Mouse (Mus musculus) lung, postnatal 25 days (tissue): ENCODE measurements around the gene Papss2.
"Not testable (repeated sequence)": the region's sequence is repeated elsewhere in the genome, so short reads cannot be mapped to it uniquely, and the experiment has no call there.

Experiments
- DNase-seq: peaks from one replicate; pipeline ENCODE4 v3.0.0; 2022; ENCODE audit warnings: low spot score

The Papss2 gene

DNA sequence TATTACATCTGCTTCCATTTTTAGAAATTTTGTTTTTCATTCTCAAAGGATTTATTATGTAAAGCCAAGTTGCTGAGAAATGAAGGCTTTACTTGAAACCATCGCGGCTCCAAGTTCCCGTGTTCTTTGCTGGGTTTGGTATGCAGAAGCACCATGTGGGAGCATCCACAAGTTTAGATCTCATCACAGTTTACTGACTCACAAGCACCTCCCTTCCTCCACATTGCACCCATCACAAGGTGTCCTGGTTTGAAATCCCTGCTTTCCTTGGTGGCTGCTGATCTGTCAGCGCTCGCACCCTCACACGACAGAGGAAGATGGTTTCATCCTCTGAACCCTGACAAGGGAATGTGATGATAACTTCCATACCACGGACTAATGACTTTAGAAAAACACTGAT, 45.9 kb downstream of the Papss2 start:
- DNase-seq, result no peak

- no peak for DNase-seq
Observed at GRCm38 (mm10) chr19:32641995-32642394, 46.4 kb downstream of the Papss2 start.

GRCm38 (mm10) chr19:32643642-32644041, 48.1 kb downstream of the Papss2 start:
- DNase-seq, result no peak

- no peak for DNase-seq
Observed at GRCm38 (mm10) chr19:32645939-32646338, 50.3 kb downstream of the Papss2 start.

- no peak for DNase-seq
Observed at GRCm38 (mm10) chr19:32646382-32646781, 50.8 kb downstream of the Papss2 start.

GRCm38 (mm10) chr19:32648019-32648571, 52.5 kb downstream of the Papss2 start:
- no peak for DNase-seq

GRCm38 (mm10) chr19:32651046-32651445, 55.5 kb downstream of the Papss2 start:
- no peak for DNase-seq

GRCm38 (mm10) chr19:32653122-32653521, 57.5 kb downstream of the Papss2 start:
- no peak for DNase-seq

DNA sequence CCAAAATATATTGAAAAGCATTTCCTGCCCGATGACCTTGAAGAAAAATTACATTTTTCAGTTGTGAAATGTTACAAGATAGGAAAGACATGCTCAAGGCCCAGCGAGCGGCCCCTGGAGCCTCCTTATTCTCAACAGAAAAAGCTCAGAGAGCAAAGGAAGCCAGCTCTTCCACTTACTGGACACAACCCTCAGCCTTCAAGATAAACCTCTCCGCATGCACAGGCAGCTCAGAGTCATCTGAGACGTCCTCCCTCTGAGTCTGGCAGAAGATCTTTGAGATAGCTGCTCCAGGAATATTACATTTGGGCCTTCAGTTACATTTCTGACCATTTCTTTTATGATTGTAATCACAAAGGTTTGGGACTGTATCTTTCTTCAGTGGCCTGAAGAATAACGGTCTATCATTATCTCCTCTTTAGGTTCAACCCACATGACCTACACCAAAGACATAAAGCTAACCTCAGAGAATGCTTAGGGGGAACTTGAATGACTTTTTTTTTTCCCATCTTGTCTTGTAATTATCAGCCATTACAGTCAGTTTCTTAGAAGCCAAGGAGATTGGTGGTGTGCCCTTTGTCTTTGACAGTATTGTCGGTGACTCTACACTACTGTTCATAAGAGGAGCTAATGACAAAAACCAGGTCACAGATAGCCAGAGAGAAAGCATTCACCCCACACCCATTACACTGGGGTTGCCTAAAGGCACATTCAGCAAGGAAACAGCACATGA, 58.2 kb downstream of the Papss2 start:
- no peak for DNase-seq

DNA sequence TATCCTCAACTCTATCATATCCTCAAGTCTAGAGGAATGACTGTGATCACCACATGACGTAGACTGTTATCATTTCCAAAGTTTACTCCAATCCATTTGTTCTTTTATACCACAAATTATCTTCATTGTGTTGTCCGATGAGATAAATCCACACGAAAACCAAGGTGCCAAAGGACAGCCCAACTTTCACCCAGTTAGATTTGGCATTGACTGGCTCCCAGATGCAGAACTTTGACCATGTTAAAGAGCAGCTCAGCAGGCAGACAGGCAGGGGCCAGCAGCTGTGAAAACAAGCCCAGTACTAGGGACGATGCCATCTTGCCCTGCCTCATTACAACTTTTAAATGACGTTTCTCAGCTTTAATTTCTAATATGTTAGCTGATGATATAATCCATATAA, 63.8 kb downstream of the Papss2 start:
- no peak for DNase-seq

DNA sequence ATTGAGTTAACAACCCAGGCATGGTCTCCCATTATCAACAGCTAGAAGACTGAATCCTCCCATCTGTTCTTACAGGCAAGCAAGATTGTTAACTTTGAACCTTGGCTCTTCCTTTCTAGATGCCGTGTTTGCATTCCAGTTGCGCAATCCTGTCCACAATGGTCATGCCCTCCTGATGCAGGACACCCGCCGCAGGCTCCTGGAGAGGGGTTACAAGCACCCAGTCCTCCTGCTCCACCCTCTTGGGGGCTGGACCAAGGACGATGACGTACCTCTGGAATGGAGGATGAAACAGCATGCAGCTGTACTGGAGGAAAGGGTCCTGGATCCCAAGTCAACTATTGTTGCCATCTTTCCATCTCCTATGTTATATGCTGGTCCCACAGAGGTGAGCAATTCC, 67.3 kb downstream of the Papss2 start:
- no peak for DNase-seq

- DNase-seq, result no peak
Observed at GRCm38 (mm10) chr19:32665243-32665642, 69.7 kb downstream of the Papss2 start.

DNA sequence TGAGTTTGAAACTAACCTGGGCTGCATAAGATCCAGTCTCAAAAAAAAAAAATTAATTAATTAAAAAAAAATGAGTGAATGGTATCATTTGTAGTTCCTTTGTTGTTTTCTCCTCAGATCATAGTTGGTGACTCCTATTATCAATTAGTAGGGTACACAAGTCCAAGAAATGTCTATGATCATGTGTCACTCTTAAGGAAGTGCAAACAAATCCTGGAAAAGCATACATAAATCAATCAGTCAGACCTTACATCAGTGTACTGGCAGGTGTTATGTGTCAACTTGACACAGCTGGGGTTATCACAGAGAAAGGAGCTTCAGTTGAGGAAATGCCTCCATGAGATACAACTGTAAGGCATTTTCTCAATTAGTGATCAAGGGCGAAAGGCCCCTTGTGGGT, 72.2 kb downstream of the Papss2 start:
- not testable (repeated sequence) for DNase-seq

- DNase-seq, result no peak
Observed at GRCm38 (mm10) chr19:32675766-32676165, 80.2 kb downstream of the Papss2 start.

- DNase-seq, result no peak
Observed at GRCm38 (mm10) chr19:32680894-32681293, 85.3 kb downstream of the Papss2 start.

DNA sequence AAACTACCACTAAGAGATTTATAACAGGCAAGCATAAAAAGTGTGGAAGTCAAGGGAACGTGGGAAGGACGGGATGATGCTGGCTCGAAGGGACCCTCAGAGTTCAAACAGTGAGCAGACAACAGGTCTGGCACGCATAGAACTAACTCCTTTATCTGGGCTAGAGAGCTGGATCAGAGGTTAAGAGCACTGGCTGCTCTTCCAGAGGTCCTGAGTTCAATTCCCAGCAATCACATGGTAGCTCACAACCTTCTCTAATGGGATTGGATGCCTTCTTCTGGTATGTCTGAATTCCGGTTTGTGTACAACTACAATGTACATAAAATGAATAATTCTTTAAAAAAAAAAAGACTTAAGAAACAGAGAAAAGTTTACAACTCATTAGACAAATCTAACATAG, 87.5 kb downstream of the Papss2 start:
- no peak for DNase-seq

DNA sequence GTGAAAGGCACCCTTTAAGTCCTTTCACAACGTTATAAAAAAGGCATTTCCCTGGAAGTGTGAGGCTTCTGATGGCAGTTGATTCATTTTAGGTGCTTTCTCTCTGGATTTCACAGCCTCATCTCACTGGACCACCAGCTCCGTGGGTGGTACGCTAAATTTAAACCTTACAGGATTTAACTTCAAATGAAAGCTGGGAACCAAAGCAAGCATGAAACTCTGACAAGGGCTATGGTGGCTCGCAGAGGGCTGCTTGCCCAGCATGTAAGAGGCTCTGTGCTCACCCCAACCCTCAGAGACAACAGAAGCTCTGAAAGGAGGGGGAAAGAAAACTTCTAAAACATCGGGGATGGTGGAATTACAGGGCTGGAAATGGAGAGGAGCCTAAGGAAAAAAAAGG, 92.1 kb downstream of the Papss2 start:
- DNase-seq, result no peak

DNA sequence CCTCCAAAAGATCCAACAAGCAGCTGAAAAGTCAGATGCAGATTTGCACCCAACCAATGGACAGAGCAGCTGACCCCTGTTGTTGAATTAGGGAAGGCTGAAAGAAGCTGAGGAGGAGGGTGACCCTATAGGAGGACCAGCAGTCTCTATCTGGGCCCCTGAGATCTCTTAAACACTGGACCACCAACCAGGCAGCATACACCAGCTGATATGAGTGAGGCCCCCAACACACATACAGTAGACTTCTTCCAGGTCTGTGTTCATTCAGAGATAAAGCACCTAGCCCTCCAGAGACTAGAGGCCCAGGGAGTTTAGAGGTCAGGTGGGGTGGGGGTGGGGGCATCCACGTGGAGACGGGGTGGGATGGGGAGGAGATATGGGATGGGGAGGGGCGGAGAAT, 92.6 kb downstream of the Papss2 start:
- DNase-seq, result not testable (repeated sequence)

DNA sequence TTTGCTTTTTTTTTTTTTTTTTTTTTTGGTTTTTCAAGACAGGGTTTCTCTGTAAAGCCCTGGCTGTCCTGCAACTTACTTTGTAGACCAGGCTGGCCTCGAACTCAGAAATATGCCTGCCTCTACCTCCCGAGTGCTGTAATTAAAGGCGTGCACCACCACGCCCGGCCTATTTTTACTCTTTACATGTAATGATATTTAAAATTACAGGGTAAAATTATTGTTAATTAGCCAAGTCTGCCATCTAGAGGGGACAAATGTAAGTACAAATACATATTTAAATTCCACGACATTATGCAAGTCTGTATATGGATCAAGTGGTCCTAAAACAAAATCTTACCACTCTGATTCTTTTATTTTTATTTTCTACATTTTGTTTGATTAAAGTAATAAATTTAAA, 94.1 kb downstream of the Papss2 start:
- peak; percentile 23 for DNase-seq

DNA sequence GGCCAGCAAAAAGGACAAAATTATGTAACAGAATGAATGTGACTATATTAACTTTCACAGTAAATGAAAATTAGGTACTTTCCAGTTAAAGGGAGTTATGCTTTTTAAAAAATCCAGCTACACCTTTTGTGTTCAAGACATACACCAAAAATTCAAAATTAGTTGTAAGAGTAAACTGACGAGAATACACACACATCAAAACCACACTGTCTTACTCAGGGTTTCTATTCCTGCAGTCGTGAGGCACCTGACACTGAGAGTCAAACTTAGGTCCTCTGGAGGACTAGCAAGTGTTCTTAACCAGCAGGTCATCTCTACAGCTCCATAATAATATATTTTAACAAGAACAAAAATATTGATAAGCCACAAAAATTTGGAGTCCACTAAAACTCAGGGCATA, 101.1 kb downstream of the Papss2 start:
- DNase-seq, result no peak

DNA sequence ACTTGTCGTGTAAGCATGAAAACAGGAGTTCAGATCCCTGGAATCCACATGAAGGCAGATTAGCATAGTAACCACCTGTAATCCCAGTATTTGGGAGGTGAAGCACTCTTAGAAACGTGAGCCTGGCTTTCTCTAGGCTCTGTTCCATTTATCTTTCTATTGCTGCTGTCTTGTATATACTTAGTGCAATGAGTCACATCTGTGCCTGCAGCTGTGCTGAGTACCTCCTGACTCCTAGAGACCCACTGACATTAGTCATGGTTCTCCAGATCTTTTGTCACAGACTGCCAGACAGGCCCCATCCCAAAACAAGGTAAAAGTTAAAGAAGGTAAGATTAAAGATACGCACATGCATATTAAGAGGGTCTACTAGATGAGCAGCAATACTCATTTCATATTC, 106.6 kb downstream of the Papss2 start:
- no peak for DNase-seq

GRCm38 (mm10) chr19:32708996-32709395, 113.4 kb downstream of the Papss2 start:
- no peak for DNase-seq

GRCm38 (mm10) chr19:32710288-32710687, 114.7 kb downstream of the Papss2 start:
- no peak for DNase-seq
